ENCODE assay signal across 21 mouse cellular contexts in genomic region chr6:101411064-101411463, GRCm38 (mm10). TPM values are rescaled to one million over a fixed set of nuclear protein-coding genes. Genes with fewer than 3 reads are reported as not detected.
DNase-seq lines count a peak whose midpoint lies in the region; ATAC-seq lines count a peak whose summit lies in the region.
"Had no signal": no experiment of that assay in that cellular context is flagged by ENCODE, and none has a peak within 500 bp of the region (broad histone marks: within the 10 kb centered on the region; RNA-seq: fewer than 3 reads in every experiment).

No protein-coding gene starts in this region.

- no peak overlapping the region for H3K9ac ChIP-seq in kidney, embryonic 14.5 days (ENCODE audit: low read depth, low read length)
- H3K9ac ChIP-seq in midbrain, embryonic 14.5 days (replicated peaks; ENCODE audit: low read length), result no peak overlapping the region
- H3K9ac ChIP-seq: embryonic facial prominence, embryonic 12.5 days; forebrain, embryonic 12.5 days; hindbrain, embryonic 14.5 days had no signal

- H3K27me3 ChIP-seq in kidney, embryonic 14.5 days (ENCODE audit: control insufficient read depth, insufficient read depth, low read length), result no peaks in the 10 kb centered on the region
- H3K27me3 ChIP-seq in midbrain, embryonic 10.5 days (ENCODE audit: low read depth, poor library complexity, severe bottlenecking), result no peaks in the 10 kb centered on the region; the same call in 1 of the 2 replicates
- no peaks in the 10 kb centered on the region; the same call in 1 of the 2 replicates for H3K27me3 ChIP-seq in midbrain, embryonic 14.5 days (ENCODE audit: control insufficient read depth, insufficient read depth, low read length)
- H3K27me3 ChIP-seq: CH12.LX; embryonic facial prominence, embryonic 12.5 days; forebrain, embryonic 12.5 days had no signal

- H3K4me2 ChIP-seq in kidney, embryonic 14.5 days (replicated peaks; ENCODE audit: low read depth, low read length), result no peak overlapping the region
- no peak overlapping the region for H3K4me2 ChIP-seq in midbrain, embryonic 14.5 days (ENCODE audit: low read length)
- H3K4me2 ChIP-seq: embryonic facial prominence, embryonic 12.5 days; forebrain, embryonic 12.5 days; hindbrain, embryonic 14.5 days had no signal

- H3K4me1 ChIP-seq in kidney, embryonic 14.5 days (ENCODE audit: control insufficient read depth, insufficient read depth, low read length), result peaks cover 3% of the 10 kb centered on the region; the same call in 1 of the 2 replicates
- H3K4me1 ChIP-seq in midbrain, embryonic 10.5 days, result peaks cover 13% of the 10 kb centered on the region; the same call in 1 of the 2 replicates
- H3K4me1 ChIP-seq in midbrain, embryonic 14.5 days (ENCODE audit: control insufficient read depth, insufficient read depth, low read length), result no peaks in the 10 kb centered on the region
- H3K4me1 ChIP-seq: embryonic facial prominence, embryonic 12.5 days; forebrain, embryonic 12.5 days had no signal

- WGBS in kidney, embryonic 14.5 days, result 8% methylated on average over 2 of the region's 2 CpGs
- WGBS in midbrain, embryonic 10.5 days, result 16% methylated on average over 2 of the region's 2 CpGs
- WGBS in midbrain, embryonic 14.5 days, result 14% methylated on average over 2 of the region's 2 CpGs

- H3K27ac ChIP-seq in kidney, embryonic 14.5 days (ENCODE audit: low read depth, low read length), result no peak overlapping the region
- H3K27ac ChIP-seq in midbrain, embryonic 10.5 days (replicated peaks), result no peak overlapping the region
- H3K27ac ChIP-seq in midbrain, embryonic 14.5 days (replicated peaks; ENCODE audit: low read depth, low read length), result no peak overlapping the region
- H3K27ac ChIP-seq: embryonic facial prominence, embryonic 12.5 days; forebrain, embryonic 12.5 days; heart, embryonic 10.5 days; hindbrain, embryonic 14.5 days had no signal

- H3K36me3 ChIP-seq in kidney, embryonic 14.5 days (ENCODE audit: control insufficient read depth, insufficient read depth, low read length), result no peaks in the 10 kb centered on the region
- H3K36me3 ChIP-seq in midbrain, embryonic 10.5 days, result no peaks in the 10 kb centered on the region
- no peaks in the 10 kb centered on the region for H3K36me3 ChIP-seq in midbrain, embryonic 14.5 days (ENCODE audit: control insufficient read depth, insufficient read depth, low read length)
- H3K36me3 ChIP-seq: embryonic facial prominence, embryonic 12.5 days; forebrain, embryonic 12.5 days; heart, embryonic 10.5 days had no signal

- DNase-seq in kidney, postnatal 36 days, result no peak
- peak; percentile 21 for DNase-seq in midbrain, embryonic 10.5 days (ENCODE audit: low spot score)
- DNase-seq in midbrain, embryonic 14.5 days, result no peak
- peak; percentile 42 for DNase-seq in embryo, embryonic 11 days
- no peak for DNase-seq in left cerebral cortex, adult 11 months (ENCODE audit: low spot score)
- DNase-seq: adrenal gland, postnatal 25 days; cerebellum, adult 8-10 months; cerebellum, postnatal 14 days; gastrocnemius, postnatal 10 days; heart, adult 18-20 months; heart, postnatal 10 days; heart, postnatal 4 days had no signal

- 0 out of 2 replicates have a peak, but pooled peaks have one; percentile 62 for ATAC-seq in kidney, embryonic 14.5 days (ENCODE audit: low FRiP score, low TSS enrichment)
- ATAC-seq in midbrain, embryonic 14.5 days (ENCODE audit: low FRiP score, low TSS enrichment), result no peak
- ATAC-seq: activated CD4-positive, CD25-positive, alpha-beta regulatory T cell, adult 4 months; forebrain, embryonic 16.5 days; Patski had no signal

- H3K4me3 ChIP-seq in kidney, embryonic 14.5 days (ENCODE audit: low read length), result no peak overlapping the region
- H3K4me3 ChIP-seq in midbrain, embryonic 10.5 days, result no peak overlapping the region
- no peak overlapping the region for H3K4me3 ChIP-seq in midbrain, embryonic 14.5 days (replicated peaks; ENCODE audit: low read depth, low read length)
- H3K4me3 ChIP-seq: embryonic facial prominence, embryonic 12.5 days; forebrain, embryonic 12.5 days; heart, embryonic 10.5 days had no signal

- no peaks in the 10 kb centered on the region for H3K9me3 ChIP-seq in kidney, embryonic 14.5 days (ENCODE audit: control insufficient read depth, low read length)
- H3K9me3 ChIP-seq in midbrain, embryonic 10.5 days (replicated peaks), result no peaks in the 10 kb centered on the region
- no peaks in the 10 kb centered on the region for H3K9me3 ChIP-seq in midbrain, embryonic 14.5 days (ENCODE audit: control insufficient read depth, low read length)
- H3K9me3 ChIP-seq: embryonic facial prominence, embryonic 12.5 days; forebrain, embryonic 12.5 days; heart, embryonic 10.5 days had no signal

RNA-seq across cellular contexts. Expression of gene Pdzrn3, which starts 33.4 kb away (rescaled TPM):
- polyA plus RNA-seq in kidney, embryonic 14.5 days (2014; fragmentation: Nextera tagmentation; extraction: Ambion mirVana), result 8.4 and 12.1 TPM in 2 replicates
- polyA plus RNA-seq in midbrain, embryonic 10.5 days (2016; fragmentation: Nextera tagmentation; extraction: Ambion mirVana), result 5.4 and 6.1 TPM in 2 replicates
- polyA plus RNA-seq in midbrain, embryonic 14.5 days (2014; fragmentation: Nextera tagmentation; extraction: Ambion mirVana), result 14.5 and 20.6 TPM in 2 replicates
- polyA plus RNA-seq: activated CD4-positive, CD25-positive, alpha-beta regulatory T cell, adult 4 months had no signal

Comparison
In these comparisons a context has a peak if more than half of its experiments do, and no peak if none do; other contexts are left out.
1. DNase-seq: peak in midbrain, embryonic 10.5 days (single experiment) and embryo, embryonic 11 days (single experiment); none in kidney, postnatal 36 days (0 of 2), midbrain, embryonic 14.5 days (single experiment) and left cerebral cortex, adult 11 months (single experiment).